Mouse (Mus musculus): ENCODE results near the gene Porcn.
A peak's percentile ranks its signal among the peaks of the same experiment; 100 is the strongest.

Porcn gene

DNA sequence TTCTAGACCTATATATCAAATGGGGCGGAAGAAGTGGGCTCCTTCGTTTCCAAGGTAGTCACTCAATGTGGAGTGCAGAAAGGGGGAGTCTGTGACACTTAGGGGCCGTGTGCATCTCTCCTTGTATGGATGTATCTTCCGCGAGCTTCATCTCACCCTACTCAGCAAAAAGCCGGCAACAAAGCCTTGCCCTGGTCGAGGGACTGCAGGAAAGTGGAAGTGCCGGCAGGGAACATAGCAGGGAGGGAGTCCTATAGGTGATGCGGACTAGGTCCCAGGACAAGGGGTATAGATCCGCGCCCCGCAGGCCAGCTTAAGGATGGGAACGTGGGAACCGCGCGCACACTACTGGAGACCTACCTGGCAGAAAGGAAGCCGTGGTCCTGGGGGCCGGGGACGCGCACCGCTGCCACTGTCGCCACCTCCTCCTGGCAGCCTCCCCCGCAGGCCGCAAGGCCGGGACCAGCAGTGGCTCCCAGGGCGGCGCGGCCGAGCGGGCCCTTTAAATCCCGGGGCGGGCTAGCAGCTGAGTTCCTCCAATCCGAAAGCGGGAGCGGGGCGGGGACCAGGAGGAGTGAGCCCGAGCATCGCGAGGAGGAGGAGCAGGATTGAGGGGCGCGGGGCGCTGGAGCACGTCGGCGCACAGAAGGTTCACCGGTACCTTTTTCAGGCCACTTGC, at the start of gene Porcn:
Gene Porcn, minus strand, starts transcription at position 511 of the 679 bp plus-strand sequence.
- DNase-seq (ENCODE audit: low spot score) = peak; percentile 65

- no peak for DNase-seq (ENCODE audit: low spot score)
Observed at GRCm38 (mm10) chrX:8255807-8256206, 49.5 kb upstream of the Porcn start.

DNA sequence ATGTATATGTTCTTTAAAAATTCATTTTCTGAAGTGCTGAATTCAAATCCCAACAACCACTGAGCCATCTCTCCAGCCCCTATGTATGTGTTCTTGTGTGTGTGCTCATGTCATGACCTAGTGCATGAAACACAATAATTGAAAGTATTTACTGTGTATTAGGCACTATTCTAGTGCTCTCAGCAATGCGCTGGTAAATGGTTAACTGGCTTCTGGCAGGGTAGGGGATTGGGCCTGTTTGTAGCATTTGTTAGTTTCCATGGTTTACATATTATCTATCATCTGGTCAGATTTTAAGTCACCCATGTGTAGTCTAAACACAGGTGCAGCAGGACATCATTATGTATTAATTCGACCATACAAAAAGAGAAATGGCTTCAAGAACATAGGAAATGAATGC, 47.4 kb upstream of the Porcn start:
- DNase-seq (ENCODE audit: low spot score) = no peak

- DNase-seq (ENCODE audit: low spot score) = peak; percentile 78
Observed at GRCm38 (mm10) chrX:8252334-8253285, 46.3 kb upstream of the Porcn start, which contains the start of gene Ftsj1. TSS of gene Ftsj1 (minus strand) at chrX:8252406.

- no peak for DNase-seq (ENCODE audit: low spot score)
Observed at GRCm38 (mm10) chrX:8251789-8252333, 45.5 kb upstream of the Porcn start.

DNA sequence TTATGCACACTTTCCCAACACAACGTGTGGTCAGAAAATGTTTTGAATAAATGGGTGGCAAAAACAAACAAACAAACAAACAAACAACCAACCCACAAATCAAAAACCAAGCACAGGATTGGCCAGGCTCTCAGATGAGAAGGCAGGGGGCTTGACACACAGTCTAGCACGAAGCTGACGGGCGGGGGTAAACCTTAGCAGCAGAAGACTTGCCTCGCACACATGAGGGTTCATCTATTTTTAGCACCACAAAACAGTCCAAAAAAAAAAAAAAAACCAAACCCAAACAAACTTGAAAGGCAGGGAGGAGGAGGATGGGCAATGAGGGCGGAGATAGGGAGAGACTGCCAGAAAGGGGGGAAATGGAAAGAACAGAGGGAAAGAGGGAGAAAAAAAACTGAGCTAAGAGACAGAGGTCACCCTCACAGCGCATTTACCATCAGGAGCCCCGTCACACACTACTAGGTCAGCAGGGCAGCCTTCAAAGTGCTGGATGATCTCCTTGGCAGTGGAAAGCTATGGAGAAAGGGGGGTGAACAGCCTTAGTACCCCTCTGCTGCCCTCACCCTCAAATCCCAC, 42.3 kb upstream of the Porcn start:
- no peak for DNase-seq (ENCODE audit: low spot score)

GRCm38 (mm10) chrX:8247680-8248079, 41.4 kb upstream of the Porcn start:
- DNase-seq (ENCODE audit: low spot score) = no peak

DNA sequence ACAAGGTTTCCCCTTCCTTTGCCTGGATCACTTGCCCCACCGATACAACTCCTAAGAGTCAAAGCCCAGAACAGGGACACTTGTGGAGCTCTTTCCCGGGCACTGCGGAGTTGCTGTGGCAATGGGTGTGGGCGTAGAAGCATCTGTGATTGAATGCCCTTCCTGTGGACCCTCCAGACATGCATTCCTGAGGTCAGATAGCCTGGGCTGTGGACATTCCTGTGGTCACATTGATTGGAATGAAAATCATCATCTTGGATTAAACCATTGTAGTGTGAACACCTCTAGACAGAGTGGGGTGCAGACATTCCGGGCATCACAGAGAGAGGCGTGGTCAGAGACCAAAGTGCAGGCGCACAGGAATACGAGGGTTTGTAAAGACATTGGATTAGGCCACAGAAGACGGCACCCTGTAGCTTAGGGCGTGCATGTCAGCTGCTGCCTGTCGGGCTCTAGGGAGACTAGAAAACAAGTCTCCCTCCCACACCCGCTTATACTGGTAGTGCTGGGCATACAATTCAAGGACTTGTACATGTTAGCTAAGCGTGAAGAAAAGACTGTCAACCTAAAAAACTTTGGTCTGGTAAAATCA, 32.6 kb upstream of the Porcn start:
- DNase-seq (ENCODE audit: low spot score) = no peak

- DNase-seq (ENCODE audit: low spot score) = no peak
Observed at GRCm38 (mm10) chrX:8236704-8237103, 30.4 kb upstream of the Porcn start.

DNA sequence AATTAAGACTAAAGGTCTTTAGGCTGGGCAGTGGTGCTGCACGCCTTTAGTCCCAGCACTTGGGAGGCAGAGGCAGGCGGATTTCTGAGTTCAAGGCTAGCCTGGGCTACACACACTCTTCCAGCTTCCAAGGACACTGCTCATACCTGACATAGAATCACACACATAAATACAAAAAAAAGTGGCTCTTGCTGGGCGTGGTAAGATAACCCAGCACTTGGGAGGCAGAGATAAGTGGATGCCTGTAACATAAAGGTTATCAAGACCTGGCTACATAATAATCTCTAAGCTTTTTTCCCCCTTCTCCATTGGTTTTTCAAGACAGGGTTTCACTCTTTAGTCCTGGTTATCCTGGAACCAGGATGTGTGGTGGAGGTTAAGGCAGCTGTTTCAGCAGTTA, 27.3 kb upstream of the Porcn start:
- no peak for DNase-seq (ENCODE audit: low spot score)

GRCm38 (mm10) chrX:8230272-8230671, 23.9 kb upstream of the Porcn start:
- no peak for DNase-seq (ENCODE audit: low spot score)

- no peak for DNase-seq (ENCODE audit: low spot score)
Observed at GRCm38 (mm10) chrX:8223473-8223872, 17.1 kb upstream of the Porcn start.

DNA sequence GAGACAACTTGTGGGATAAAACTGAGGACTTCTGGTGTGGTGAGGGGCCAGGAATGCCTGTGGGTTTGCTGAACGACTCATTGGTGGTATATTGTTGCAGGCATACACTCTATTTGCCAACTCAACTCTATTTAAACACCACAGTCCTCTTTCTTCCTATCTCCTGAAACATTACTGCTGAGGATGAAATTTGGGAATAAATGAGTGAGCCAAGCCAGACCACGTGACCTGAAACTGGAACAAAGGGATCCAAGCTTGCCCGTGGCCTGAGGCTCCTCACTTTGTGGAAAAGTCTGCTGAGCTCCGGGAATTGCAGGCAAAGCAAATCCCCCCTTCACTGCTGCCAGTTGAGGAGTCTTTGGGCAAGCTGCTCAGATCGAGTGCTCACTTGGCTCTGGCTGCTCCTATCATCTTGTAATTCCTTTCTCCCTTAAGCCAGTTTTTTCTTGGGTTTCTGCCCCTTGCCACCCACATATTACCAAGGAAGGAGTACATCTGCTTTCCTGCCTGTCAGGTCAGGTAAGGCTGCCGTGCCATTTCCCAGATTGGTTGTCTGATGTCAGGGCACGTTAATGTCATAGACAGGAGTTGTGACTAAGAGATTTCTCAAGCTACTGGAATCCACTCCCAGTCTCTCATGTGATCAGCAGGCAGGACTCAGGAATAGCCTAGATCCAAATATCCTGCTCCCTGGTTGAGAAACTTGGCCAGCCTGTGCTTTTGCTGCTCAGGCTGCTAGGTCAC, 16.5 kb upstream of the Porcn start:
- no peak for DNase-seq (ENCODE audit: low spot score)

DNA sequence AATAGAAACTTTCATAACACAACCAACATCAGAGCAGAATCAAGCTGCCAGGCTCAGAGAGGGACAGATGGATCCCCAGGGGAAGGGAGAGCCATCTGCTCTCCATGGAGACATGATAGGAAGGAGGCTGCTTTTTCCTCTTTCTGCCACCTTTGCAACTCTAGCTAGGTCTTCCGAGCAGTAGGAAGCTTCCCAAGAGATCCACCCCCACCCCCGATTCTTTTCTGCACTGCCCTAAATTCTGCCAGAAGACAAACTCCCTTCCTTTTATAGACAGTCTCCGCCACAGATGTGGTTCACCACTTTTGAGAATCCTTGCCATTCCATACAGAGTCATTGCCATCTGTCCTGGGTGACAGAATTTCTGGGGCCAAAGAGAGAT, 16.0 kb upstream of the Porcn start:
- DNase-seq (ENCODE audit: low spot score) = no peak

GRCm38 (mm10) chrX:8219651-8220050, 13.3 kb upstream of the Porcn start:
- DNase-seq (ENCODE audit: low spot score) = no peak

GRCm38 (mm10) chrX:8218114-8218513, 11.8 kb upstream of the Porcn start:
- DNase-seq (ENCODE audit: low spot score) = no peak

DNA sequence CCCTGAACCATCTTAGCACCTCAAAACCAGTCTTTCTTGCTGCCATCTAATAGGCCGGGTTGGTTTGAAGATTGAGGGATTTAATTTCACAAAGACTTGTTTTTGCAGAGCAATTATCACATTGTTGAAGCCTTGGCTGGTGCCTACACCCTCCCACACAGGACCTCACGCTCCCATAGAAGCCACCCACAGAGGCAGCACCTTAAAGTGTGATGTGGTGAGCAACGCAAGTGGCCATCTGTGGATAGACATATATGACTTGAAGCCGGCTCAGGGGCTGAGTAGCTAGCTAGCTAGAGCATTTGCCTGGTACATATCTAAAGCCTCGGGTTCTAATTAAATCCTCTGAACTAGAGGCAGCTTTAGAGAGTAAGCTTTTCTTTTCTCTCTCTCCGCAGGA, 11.1 kb upstream of the Porcn start:
- DNase-seq (ENCODE audit: low spot score) = no peak

GRCm38 (mm10) chrX:8211490-8212207, 5.3 kb upstream of the Porcn start:
- DNase-seq (ENCODE audit: low spot score) = no peak

DNA sequence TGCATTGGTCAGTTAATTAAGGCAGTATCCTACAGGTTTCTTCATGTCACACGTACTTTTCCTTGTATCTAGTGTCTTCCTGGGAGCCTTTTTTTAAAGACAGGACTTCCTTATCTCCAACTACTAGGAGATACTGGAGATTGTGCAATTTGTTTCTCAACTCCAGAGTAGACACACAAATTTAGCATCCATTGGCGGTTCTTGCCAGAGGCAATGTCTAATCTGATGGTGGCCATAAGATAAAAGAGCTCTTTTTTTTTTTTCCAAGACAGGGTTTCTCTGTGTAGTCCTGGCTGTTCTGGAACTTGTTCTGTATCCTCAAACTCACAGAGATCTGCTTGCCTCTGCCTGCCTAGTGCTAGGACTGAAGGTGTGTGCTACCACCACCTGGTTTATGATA, 3.4 kb upstream of the Porcn start:
- DNase-seq (ENCODE audit: low spot score) = no peak

DNA sequence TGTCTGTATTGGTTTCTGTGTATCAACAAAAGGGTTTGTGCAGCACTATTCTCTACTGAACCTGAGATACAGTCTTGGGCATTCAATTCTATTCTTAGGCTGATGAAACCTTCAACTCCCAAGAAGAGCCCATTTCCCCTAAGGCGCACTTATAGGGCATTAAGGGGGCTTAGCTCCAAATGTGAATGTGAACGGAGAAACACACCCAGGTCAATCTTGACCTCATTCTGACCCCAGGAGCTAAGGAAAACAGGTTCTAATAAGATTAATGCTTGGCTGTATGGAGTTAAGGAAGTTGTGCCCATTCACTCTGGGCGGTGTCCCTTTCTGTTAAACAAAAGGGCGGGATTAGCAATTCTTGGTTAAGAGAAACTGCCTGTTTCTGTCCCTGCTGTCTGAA, 899 bp upstream of the Porcn start:
- DNase-seq (ENCODE audit: low spot score) = no peak

DNA sequence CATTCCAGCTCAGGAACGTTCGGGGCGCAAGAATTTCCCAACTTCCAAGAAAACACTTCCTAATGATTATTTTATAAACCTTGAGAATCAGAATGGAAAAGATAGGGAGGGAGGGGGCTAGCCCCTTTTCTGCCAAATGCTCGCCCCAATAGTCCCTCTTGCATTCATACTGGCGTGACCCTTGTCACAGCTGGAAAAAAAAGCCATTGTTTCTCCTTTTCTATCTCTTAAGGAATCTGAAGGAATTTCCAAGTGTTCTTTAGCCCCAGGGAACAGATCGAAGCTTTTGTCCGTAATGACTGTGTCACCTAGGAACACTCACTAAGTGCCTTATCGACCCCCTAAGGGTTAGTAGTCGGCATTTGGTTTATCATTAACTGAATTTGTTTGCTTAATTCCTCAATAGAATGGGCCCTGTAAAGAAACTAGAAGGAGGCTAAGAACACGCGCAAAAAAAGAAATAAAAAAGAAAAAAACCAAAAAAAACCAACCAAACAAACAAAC, 421 bp upstream of the Porcn start:
- DNase-seq (ENCODE audit: low spot score) = no peak
